ENCODE assay signal across 8 mouse cellular contexts in the genomic region with DNA sequence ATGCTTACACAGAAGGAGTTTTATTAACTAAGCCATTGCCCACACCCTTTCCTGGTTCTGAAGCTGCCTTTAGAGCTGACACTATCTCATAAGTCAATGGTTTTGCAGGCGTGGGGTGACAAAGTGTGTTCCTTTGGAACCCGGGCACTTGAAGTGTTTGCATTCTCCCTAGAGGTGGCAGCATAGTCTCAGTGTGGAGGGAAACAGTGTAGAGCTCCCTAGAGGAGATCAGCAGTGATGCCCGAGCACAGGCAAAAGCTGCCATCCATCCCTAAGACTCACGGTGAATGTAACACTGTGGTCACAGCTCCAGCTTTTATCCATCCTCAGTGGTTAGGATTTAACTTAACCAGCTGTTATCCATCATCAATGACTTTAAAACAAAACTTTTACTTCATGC. TPM values are rescaled to one million over a fixed set of nuclear protein-coding genes. Genes with fewer than 3 reads are reported as not detected.
A peak's percentile ranks its signal among the peaks of the same experiment; 100 is the strongest.
DNase-seq lines count a peak whose midpoint lies in the region; ATAC-seq and TF ChIP-seq lines count a peak whose summit lies in the region.

No protein-coding gene starts in this region.

- H3K27me3 ChIP-seq in forebrain, embryonic 15.5 days: no peaks in the 10 kb centered on the region
- no peaks in the 10 kb centered on the region for H3K27me3 ChIP-seq in forebrain, embryonic 11.5 days (ENCODE audit: control insufficient read depth, insufficient read depth, low read length)

- TF ChIP-seq POLR2A in bone marrow macrophage, adult 2 months (IDR thresholded peaks at IDR 0.05; ENCODE audit: borderline replicate concordance, low read depth, low read length): no peak

- no peaks in the 10 kb centered on the region for H3K9me3 ChIP-seq in forebrain, embryonic 15.5 days
- H3K9me3 ChIP-seq in forebrain, embryonic 11.5 days (ENCODE audit: control insufficient read depth, low read length): no peaks in the 10 kb centered on the region

- no peak overlapping the region for H3K4me3 ChIP-seq in forebrain, embryonic 15.5 days
- no peak overlapping the region for H3K4me3 ChIP-seq in forebrain, embryonic 11.5 days (ENCODE audit: low read depth, low read length)
- H3K4me3 ChIP-seq in bone marrow macrophage, adult 2 months (ENCODE audit: insufficient read depth, low read length): no peak overlapping the region

- no peak overlapping the region for H3K27ac ChIP-seq in forebrain, embryonic 15.5 days (replicated peaks)
- no peak overlapping the region for H3K27ac ChIP-seq in forebrain, embryonic 11.5 days (ENCODE audit: low read depth, low read length)
- no peak overlapping the region for H3K27ac ChIP-seq in bone marrow macrophage, adult 2 months (ENCODE audit: insufficient read depth, low read depth, low read length)

- no peak overlapping the region for H3K4me2 ChIP-seq in forebrain, embryonic 15.5 days (replicated peaks)
- H3K4me2 ChIP-seq in forebrain, embryonic 11.5 days (ENCODE audit: low read depth, low read length, severe bottlenecking): no peak overlapping the region

- no peaks in the 10 kb centered on the region for H3K36me3 ChIP-seq in forebrain, embryonic 15.5 days
- no peaks in the 10 kb centered on the region for H3K36me3 ChIP-seq in forebrain, embryonic 11.5 days (ENCODE audit: control insufficient read depth, insufficient read depth, low read length)

- H3K9ac ChIP-seq in forebrain, embryonic 15.5 days (replicated peaks): no peak overlapping the region
- no peak overlapping the region for H3K9ac ChIP-seq in forebrain, embryonic 11.5 days (ENCODE audit: low read length)

- ATAC-seq in forebrain, embryonic 15.5 days (replicated peaks): peak; percentile 81
- ATAC-seq in forebrain, embryonic 11.5 days (replicated peaks; ENCODE audit: low FRiP score): no peak
- no peak for ATAC-seq in megakaryocyte, adult 5-6 weeks (ENCODE audit: poor library complexity, severe bottlenecking)

- TF ChIP-seq CTCF in bone marrow macrophage, adult 2 months (IDR thresholded peaks at IDR 0.05; ENCODE audit: low read depth, low read length): peak; percentile 25; the same call in 1 of the 2 replicates

- WGBS in forebrain, embryonic 15.5 days: 37% methylated on average over 4 of the region's 4 CpGs
- 39% methylated on average over 4 of the region's 4 CpGs for WGBS in forebrain, embryonic 11.5 days

- H3K4me1 ChIP-seq in forebrain, embryonic 15.5 days: no peaks in the 10 kb centered on the region
- H3K4me1 ChIP-seq in forebrain, embryonic 11.5 days (replicated peaks; ENCODE audit: control insufficient read depth, insufficient read depth, low read length): no peaks in the 10 kb centered on the region
- no peaks in the 10 kb centered on the region for H3K4me1 ChIP-seq in bone marrow macrophage, adult 2 months (ENCODE audit: control insufficient read depth, insufficient read depth, low read length)

- DNase-seq in forebrain, embryonic 11.5 days (ENCODE audit: low spot score): no peak
- peak; percentile 44 for DNase-seq in 416B (ENCODE audit: low read depth)
- DNase-seq in frontal cortex, postnatal 25 days (ENCODE audit: low spot score in 2 of 2): peak; percentile 19 to 56
- peak; percentile 29 to 45 for DNase-seq in layer of hippocampus, postnatal 25 days (ENCODE audit: extremely low spot score in 1 of 2, low spot score in 1 of 2)
- peak; percentile 73 for DNase-seq in naive thymus-derived CD4-positive, alpha-beta T cell, adult 2 months (ENCODE audit: low read depth)

RNA-seq across cellular contexts. Expression of a gene that starts 13.4 kb away (rescaled TPM):
- not detected in 2 replicates for polyA plus RNA-seq in forebrain, embryonic 15.5 days (2015; fragmentation: Nextera tagmentation; extraction: Ambion mirVana)
- not detected in 2 replicates for polyA plus RNA-seq in forebrain, embryonic 11.5 days (2014; fragmentation: Nextera tagmentation; extraction: Ambion mirVana)
- polyA plus RNA-seq in bone marrow macrophage, adult 2 months (2012; ENCODE audit: insufficient read depth, insufficient read length, missing spikeins): not detected in 2 replicates
- total RNA-seq in layer of hippocampus, postnatal 25 days (2021): under 1 TPM in 1 of 2 experiments, not detected in 1; 0.14 TPM
- not detected in 2 replicates for total RNA-seq in megakaryocyte, adult 5-6 weeks (2015)
- not detected in 2 replicates for total RNA-seq in megakaryocyte, adult 5-6 weeks (2017)
